Mouse (Mus musculus) right cerebral cortex, postnatal 10 days (tissue): ENCODE measurements around the gene Peak1.
"Not testable (repeated sequence)": the region's sequence is repeated elsewhere in the genome, so short reads cannot be mapped to it uniquely, and the experiment has no call there.

Source experiments
- DNase-seq, 2 experiments: peaks; one replicate each; pipeline ENCODE4 v3.0.0; 2021; ENCODE audit warnings: low spot score in 2 of 2

Gene Peak1

GRCm38 (mm10) chr9:56417948-56418737 is at the start of gene Peak1, which contains the start of gene Hmg20a:
Gene Peak1 (minus strand): TSS chr9:56418067.
Gene Hmg20a (plus strand): TSS chr9:56418609.
- peak; percentile 100 for DNase-seq

- DNase-seq: no peak
Observed at GRCm38 (mm10) chr9:56466251-56466650, 48.4 kb upstream of the Peak1 start.

GRCm38 (mm10) chr9:56464863-56465654 is 47.2 kb upstream of the Peak1 start:
- DNase-seq: no peak

- DNase-seq: no peak
Observed at GRCm38 (mm10) chr9:56463686-56464515, 46.0 kb upstream of the Peak1 start.

- DNase-seq: no peak
Observed at GRCm38 (mm10) chr9:56463046-56463445, 45.2 kb upstream of the Peak1 start.

GRCm38 (mm10) chr9:56462606-56463005 is 44.7 kb upstream of the Peak1 start:
- no peak for DNase-seq

- DNase-seq: no peak
Observed at GRCm38 (mm10) chr9:56460987-56461386, 43.1 kb upstream of the Peak1 start.

- DNase-seq: no peak
Observed at GRCm38 (mm10) chr9:56456426-56456825, 38.6 kb upstream of the Peak1 start.

GRCm38 (mm10) chr9:56453038-56453815 is 35.4 kb upstream of the Peak1 start:
- no peak for DNase-seq

GRCm38 (mm10) chr9:56451570-56451969 is 33.7 kb upstream of the Peak1 start:
- peak in 1 of 2 experiments; percentile 38 for DNase-seq

GRCm38 (mm10) chr9:56439699-56440098 is 21.8 kb upstream of the Peak1 start:
- peak in 1 of 2 experiments; percentile 44 for DNase-seq

GRCm38 (mm10) chr9:56437300-56437892 is 19.5 kb upstream of the Peak1 start:
- DNase-seq: not testable (repeated sequence)

GRCm38 (mm10) chr9:56435821-56436526 is 18.1 kb upstream of the Peak1 start:
- peak; percentile 47 to 61 for DNase-seq

- DNase-seq: no peak
Observed at GRCm38 (mm10) chr9:56424861-56425260, 7.0 kb upstream of the Peak1 start.

GRCm38 (mm10) chr9:56421991-56422390 is 4.1 kb upstream of the Peak1 start:
- DNase-seq: no peak

GRCm38 (mm10) chr9:56420892-56421601 is 3.2 kb upstream of the Peak1 start:
- no peak for DNase-seq

- no peak for DNase-seq
Observed at GRCm38 (mm10) chr9:56420236-56420635, 2.4 kb upstream of the Peak1 start.

- DNase-seq: peak; percentile 88 to 93
Observed at GRCm38 (mm10) chr9:56418738-56419239, 922 bp upstream of the Peak1 start.

- peak; percentile 79 to 86 for DNase-seq
Observed at GRCm38 (mm10) chr9:56417415-56417947, 386 bp downstream of the Peak1 start.
